Mouse (Mus musculus) right cerebral cortex, postnatal 36 days (tissue): ENCODE data around the gene Epn2.

ENCODE experiments used
- DNase-seq, 2 experiments: peaks; one replicate each; pipeline ENCODE4 v3.0.0; 2022; ENCODE audit warnings: low spot score in 2 of 2, mixed read lengths in 1 of 2

Gene Epn2

GRCm38 (mm10) chr11:61578983-61579877 is at the start of gene Epn2:
Gene Epn2, minus strand, starts transcription at chr11:61579687.
- DNase-seq = peak; percentile 53 to 54

- no peak for DNase-seq
Measured at GRCm38 (mm10) chr11:61626509-61626908, 47.0 kb upstream of the Epn2 start.

GRCm38 (mm10) chr11:61625136-61625535 is 45.6 kb upstream of the Epn2 start:
- peak in 1 of 2 experiments; percentile 65 for DNase-seq

DNA sequence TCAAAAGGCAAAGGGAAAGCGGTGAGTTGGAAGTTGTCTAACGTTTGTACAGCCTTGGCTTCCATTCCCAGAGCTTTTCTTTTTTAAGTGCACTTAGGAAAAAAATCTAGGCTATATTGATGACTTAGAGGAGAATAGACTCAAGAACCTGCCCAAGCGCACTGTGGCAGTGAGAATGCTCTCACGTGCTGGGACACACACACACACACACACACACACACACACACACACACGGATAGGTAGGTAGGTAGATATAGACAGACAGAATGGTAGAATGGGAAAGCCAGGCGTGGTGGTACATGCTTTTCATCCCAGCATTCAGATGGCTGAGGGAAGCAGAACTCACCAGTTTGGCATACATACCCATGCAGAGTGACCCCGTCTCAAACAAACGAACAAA is 41.3 kb upstream of the Epn2 start:
- DNase-seq = no peak

GRCm38 (mm10) chr11:61620254-61620670 is 40.8 kb upstream of the Epn2 start:
- peak; percentile 76 to 82 for DNase-seq

GRCm38 (mm10) chr11:61619791-61620241 is 40.3 kb upstream of the Epn2 start:
- DNase-seq = peak; percentile 46 to 53

DNA sequence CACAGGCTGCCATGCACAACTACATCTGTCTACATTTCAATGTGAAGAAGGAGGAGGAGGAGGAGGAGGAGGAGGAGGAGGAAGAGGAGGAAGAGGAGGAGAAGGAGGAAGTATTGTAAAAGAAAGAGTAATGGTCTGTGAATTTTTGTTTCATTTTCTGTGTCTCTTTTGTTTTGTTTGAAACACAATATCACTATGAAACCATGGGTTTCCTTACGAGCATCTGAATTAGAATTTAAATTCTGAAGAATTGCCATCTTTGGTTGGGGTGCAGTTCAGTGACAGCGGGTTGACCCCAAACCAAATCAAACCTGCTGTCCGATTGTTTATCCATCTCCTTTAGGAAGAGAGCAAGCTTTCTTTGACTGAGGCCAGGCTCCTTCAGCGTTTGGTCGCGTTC is 39.9 kb upstream of the Epn2 start:
- no peak for DNase-seq

DNA sequence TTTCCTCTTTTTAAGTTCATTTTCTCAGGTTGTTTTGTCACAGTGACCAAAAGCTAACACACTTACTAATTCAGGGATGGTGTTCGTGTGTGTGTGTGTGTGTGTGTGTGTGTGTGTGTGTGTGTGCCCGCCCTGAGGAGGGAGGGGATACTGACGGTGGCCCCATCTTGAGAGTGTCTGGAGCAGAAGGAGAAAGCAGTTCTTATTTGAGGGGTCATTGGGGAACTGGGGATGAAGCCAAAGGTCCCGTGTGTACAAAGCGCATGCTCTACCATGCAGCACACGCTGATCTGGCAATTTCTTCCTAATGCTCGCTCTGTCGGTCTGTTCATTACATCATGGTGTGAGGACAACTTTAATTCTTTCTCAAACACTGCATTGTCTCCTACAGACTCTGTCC is 39.1 kb upstream of the Epn2 start:
- no peak for DNase-seq

DNA sequence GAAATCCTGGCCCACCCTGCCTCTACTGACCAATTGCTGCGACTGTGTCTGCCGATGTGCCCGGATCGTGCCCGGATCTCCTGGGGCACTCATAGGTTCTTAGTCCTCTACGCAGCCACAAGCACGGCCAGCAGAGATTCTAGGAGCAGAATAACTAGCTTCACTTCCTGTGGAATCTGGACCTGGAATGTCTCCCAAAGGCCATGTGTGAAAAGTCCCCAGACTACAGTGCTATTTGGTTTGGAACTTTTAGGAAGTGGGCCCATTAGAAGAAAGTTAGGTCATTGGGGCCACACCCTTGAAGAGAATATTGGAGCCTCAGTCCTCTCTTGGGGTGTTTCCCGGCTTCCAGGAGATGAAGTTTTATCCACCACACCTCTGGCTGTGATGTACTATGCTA is 38.6 kb upstream of the Epn2 start:
- DNase-seq = no peak

DNA sequence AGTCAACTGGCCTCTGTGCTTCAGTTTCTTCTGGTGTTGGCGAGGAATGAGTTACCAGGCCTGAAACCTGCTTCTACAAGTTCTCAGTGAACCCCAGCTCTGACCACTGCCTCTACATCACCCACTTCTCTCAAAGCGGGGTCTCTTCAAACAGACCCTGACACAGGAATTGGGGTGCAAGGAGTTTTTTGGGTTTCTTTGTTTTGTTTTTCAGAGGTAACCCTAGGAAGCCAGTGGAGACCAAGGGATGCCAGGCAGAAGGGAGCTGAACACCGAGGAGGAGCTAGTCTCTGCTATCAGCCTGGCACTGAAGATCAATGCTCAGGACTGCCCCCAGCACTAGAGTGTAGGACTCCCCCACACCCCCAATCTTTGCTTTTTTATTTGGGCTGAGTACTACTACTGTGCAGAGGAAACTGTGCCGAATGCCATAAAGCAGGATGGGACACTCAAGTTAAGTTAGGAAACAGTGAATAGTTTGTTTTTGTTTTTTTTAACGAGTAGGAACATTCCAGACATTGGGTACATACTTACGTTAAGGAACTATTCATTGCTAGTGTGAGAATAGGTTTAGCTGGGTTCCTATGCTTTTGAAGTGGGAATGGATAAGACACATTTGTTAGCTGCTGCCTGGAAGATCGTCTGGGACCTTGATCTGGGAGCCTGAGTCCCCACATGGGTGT is 37.9 kb upstream of the Epn2 start:
- no peak for DNase-seq

DNA sequence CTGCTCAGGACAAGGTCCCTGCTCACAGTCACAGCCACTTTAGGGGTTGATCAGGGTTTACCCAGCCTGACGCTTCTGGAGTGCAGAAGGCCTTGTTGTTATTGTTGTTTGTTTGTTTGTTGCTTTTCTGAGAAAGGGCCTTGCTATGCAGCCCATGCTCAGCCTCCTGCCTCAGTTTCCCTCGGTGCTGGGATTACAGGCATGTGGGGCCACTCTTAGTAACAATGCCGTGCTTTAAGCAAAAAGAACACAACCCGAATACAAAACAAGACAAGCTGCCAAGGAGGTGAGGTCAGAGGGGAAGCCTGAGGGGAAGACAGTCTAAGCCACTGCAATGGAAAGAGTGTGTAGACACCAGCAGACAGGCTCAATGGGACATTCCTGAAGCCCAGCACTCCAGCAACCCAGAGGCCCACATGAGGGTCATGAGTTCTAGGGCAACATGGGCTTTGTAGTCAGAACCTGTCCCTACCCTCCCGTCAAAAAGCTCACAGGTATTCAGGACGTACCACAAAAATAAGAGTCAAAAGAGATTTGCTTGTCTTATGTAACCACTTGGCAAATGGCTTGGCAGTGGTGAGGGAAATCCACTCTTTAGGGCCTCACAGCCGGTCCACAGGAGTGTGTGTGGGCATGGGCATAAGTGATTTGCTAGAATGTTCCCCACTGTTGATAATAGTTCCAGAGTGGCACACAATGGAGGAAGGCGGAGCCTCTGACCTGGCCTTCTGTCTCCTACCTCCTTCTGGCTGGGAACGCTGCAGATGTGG is 37.2 kb upstream of the Epn2 start:
- no peak for DNase-seq

- no peak for DNase-seq
Measured at GRCm38 (mm10) chr11:61615686-61616522, 36.4 kb upstream of the Epn2 start.

DNA sequence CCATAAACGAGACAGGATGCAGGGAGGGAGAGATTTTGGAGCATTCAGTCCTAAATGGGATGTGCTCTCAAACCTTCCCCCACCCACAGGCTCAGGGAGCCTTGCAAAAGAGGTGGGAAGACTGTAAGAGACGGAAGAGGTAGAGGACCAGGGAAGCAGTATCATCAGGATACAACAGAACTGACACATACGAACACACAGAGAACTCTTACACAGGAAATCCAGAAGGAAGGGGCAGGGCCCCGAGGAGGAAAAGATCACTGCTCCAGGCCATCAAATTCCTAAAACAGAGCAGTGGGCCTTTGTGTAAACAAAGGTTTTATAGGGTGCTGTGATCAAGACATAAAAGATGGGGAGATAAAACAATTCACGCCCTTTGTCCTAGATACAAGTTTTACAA is 34.9 kb upstream of the Epn2 start:
- no peak for DNase-seq

DNA sequence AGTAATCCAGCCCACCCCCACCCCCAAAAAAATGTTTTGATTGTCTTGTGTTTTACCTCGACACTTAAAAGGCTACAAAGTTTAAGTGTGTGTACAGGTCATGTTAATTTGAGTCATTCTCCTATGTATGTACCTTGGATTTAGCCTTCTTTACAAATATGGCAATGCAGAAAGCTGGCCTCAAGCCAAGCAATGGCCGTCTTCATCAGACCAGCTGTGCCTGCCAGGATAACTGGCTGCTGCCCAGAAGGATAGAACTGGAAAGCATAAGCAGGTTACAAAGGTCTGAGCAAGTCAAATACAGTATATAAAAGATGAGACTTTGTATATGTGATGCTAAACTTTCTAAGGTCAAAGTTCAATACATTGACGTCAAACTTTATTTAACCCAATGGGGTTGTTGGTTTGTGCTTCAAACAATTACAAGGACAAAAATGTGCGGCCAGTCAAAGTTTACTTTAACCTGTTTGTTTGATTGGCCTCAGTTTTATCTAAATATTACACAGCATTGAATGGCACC is 32.7 kb upstream of the Epn2 start:
- no peak for DNase-seq

- DNase-seq = no peak
Measured at GRCm38 (mm10) chr11:61611197-61611596, 31.7 kb upstream of the Epn2 start.

- no peak for DNase-seq
Measured at GRCm38 (mm10) chr11:61608072-61608471, 28.6 kb upstream of the Epn2 start.

GRCm38 (mm10) chr11:61602705-61603104 is 23.2 kb upstream of the Epn2 start:
- DNase-seq = no peak

GRCm38 (mm10) chr11:61601465-61601864 is 22.0 kb upstream of the Epn2 start:
- no peak for DNase-seq

DNA sequence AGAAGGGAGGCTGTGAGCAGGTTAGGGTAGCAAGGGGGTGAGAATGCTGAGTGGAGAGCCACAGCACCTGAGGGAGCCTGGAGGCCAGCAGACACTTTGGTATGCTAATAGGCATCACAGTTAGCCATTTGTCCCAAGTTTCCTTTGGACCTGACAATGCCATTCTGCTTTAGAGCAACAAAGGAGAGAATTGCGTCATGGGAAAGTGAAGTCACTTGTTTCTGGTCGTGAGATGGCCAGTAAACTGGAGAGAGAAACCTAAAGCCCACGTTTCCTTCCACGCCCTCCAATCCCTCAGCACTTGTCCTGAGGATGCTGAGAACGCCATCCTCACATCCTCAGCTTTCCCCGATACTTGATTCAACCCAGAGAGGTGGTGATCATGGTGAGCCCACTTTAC is 18.9 kb upstream of the Epn2 start:
- no peak for DNase-seq

- DNase-seq = no peak
Measured at GRCm38 (mm10) chr11:61597471-61597870, 18.0 kb upstream of the Epn2 start.

DNA sequence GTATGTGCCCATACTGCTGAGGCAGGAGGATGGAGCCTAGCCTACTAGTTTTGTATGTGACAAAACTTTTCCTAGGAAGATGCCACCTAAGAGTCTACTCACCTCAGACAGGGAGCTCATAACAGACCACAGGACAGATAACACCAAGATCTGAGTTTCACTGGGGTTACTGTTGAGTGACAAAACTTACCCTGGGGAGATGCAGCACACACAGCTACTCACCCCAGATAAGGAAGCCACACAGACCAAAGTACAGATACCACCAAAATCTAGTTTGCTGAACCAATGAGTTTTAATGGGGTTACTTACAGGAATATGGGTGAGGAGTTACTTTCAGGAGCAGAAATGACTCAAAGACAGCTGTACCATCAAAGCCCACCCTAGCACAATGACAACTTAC is 13.6 kb upstream of the Epn2 start:
- DNase-seq = no peak
